Mouse (Mus musculus) limb, embryonic 15.5 days (tissue): ENCODE measurements at regions not wholly inside any gene's neighbourhood (a gene's known extent, or its start where the extent isn't known, plus 50 kb on each side); places are given as distances from the start of the nearest gene placed in this dataset.
A peak's percentile ranks its signal among the peaks of the same experiment; 100 is the strongest.

ENCODE experiments used
- ATAC-seq: fragments of 200-750 bp; cut with Nextera tagmentation; 2 replicates; pipeline ENCODE4 v1.8.0; 2017; ENCODE audit warnings: low read depth, moderate TSS enrichment; ENCODE audit not compliant: insufficient number of reproducible peaks, low FRiP score, low TSS enrichment
- H3K27ac ChIP-seq: fragments of 300-500 bp; sonication (generic); 2 replicates; pipeline ENCODE4 v1.5.1; 2015; ENCODE audit warnings: moderate library complexity, mild to moderate bottlenecking, inconsistent platforms
- H3K27me3 ChIP-seq: fragments of 300-500 bp; sonication (generic); 2 replicates; pipeline ENCODE4 v1.6.1; 2015; ENCODE audit warnings: inconsistent platforms
- H3K36me3 ChIP-seq: fragments of 300-500 bp; sonication (generic); 2 replicates; pipeline ENCODE4 v1.6.1; 2015; ENCODE audit warnings: inconsistent platforms
- H3K4me1 ChIP-seq: fragments of 300-500 bp; sonication (generic); 2 replicates; pipeline ENCODE4 v1.6.1; 2015; ENCODE audit warnings: inconsistent platforms
- H3K4me2 ChIP-seq: fragments of 300-500 bp; sonication (generic); 2 replicates; pipeline ENCODE4 v1.6.1; 2015; ENCODE audit warnings: mild to moderate bottlenecking, inconsistent platforms
- H3K4me3 ChIP-seq: fragments of 300-500 bp; sonication (generic); 2 replicates; pipeline ENCODE4 v1.5.1; 2015; ENCODE audit warnings: mild to moderate bottlenecking, inconsistent platforms
- H3K9ac ChIP-seq: fragments of 300-500 bp; sonication (generic); 2 replicates; pipeline ENCODE4 v1.6.1; 2015; ENCODE audit warnings: inconsistent platforms
- H3K9me3 ChIP-seq: fragments of 300-500 bp; sonication (generic); 2 replicates; pipeline ENCODE4 v1.6.1; 2016; ENCODE audit warnings: inconsistent platforms
- WGBS: fragments of 180-500 bp; shearing (Covaris S2); methylation state at CpG from one replicate; pipeline ENCODE4 v1.1.7; 2015; 5-methylcytosine and 5-hydroxymethylcytosine counted together

DNA sequence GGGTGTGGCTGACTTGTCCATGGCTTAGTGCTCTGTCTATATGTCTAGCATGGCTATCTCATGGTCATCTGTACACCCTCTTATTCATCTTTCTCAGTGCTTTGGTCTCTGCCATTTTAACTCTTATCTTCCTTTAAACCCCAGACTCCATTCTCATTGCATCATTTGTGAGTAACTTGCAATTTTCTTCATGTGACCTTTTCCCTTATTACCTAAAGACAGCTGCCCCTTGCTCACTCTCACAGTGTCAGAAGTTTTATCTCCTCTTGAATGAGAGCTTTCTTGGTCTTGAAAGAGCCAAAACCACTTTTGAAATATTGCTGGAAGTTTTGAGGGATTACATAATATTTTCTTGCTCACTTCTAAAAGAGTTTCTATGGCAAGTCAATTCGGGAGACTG lies 1459.9 kb downstream of the Slc22a22 start:
- no peak overlapping the region for H3K27ac ChIP-seq
- no peaks in the 10 kb centered on the region for H3K27me3 ChIP-seq
- no peak overlapping the region for H3K4me3 ChIP-seq
- no peak overlapping the region for H3K4me2 ChIP-seq
- ATAC-seq = no peak
- no peaks in the 10 kb centered on the region for H3K9me3 ChIP-seq
- no peaks in the 10 kb centered on the region for H3K4me1 ChIP-seq
- 84% methylated on average over 1 of the region's 1 CpGs for WGBS
- no peaks in the 10 kb centered on the region for H3K36me3 ChIP-seq
- H3K9ac ChIP-seq = no peak overlapping the region

DNA sequence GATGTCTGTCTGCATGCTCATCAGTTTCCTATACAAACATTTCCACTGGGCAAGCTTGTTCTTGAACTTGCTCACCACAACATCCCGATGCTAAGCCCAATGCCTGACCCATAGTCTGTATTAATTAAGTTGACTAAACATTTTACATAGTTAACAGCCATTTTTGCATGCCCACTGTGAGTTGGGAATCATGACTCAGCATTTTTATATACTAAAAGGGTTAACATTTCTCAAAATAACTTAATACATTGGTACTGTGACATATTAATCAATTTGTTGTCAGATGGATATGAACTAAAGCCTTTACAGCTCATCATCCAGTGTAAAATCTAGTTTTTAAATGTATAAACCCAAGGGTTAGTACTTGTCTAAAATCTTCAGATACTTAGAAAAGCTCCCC lies 1461.4 kb downstream of the Slc22a22 start:
- no peak for ATAC-seq
- WGBS = 84% methylated on average over 1 of the region's 1 CpGs
- no peak overlapping the region for H3K4me3 ChIP-seq

DNA sequence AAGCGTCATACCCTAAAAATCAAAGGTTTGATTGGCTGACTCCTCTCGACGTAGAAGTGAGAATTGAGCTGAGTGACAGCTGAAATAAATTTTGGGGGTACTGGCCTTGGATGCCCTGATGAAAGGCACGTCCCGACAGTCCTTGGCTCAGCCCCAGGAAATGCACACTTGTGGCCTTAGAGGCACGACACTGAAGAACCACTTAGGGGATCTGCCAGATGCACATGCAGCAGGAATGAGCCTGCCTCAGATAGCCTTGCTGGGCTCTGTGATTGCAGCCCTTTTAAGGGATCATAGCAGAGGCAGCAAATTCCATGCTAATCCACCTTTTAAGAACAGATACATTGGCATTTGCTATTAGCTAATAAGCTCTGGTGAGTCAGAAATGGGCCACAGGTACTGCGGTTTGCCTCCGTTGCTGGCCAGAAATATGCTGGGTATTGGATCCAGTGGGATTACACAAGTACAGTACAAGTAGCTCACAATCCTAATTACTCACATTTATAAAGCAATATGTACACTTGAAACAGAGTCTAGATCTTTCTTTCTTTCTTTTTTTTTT lies 1463.3 kb downstream of the Slc22a22 start:
- 52% methylated on average over 8 of the region's 8 CpGs for WGBS
- no peak for ATAC-seq
- no peak overlapping the region for H3K4me3 ChIP-seq

More for the DNA sequence above, 1461.4 kb downstream of the Slc22a22 start:
- Histone ChIP-seq H3K9ac (no peak overlapping the region), H3K4me2 (no peak overlapping the region), H3K9me3 (no peaks in the 10 kb centered on the region), H3K4me1 (no peaks in the 10 kb centered on the region), H3K27ac (no peak overlapping the region), H3K36me3 (no peaks in the 10 kb centered on the region), H3K27me3 (no peaks in the 10 kb centered on the region)

DNA sequence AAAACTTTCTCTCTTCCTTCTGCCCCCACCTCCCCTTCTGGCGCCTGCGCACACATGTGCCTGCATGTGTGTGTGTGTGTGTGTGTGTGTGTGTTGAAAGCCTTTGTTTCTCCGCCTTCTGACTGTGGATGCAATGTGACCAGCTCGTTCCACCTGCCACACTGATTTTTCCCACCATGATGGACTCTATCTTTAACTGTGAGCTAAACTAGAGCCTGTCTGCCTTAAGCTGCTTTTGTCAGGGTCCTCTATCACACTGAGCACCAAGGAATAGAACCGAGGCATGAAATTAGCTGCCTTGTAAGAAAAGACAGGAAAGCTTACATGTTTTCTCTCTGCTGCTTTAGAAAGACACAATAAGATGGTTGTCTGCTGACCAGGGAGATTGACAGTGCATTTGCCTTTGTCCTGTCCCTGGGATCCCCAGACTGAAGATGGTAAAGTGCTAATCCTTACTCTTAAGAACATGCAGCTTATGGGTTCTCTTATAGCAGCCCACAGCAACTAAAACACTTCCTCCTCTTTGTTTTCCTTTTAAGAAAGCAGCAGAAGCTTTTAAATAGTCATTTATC lies 1468.7 kb downstream of the Slc22a22 start:
- no peak overlapping the region for H3K9ac ChIP-seq
- H3K4me1 ChIP-seq = no peaks in the 10 kb centered on the region
- H3K27me3 ChIP-seq = no peaks in the 10 kb centered on the region
- no peaks in the 10 kb centered on the region for H3K9me3 ChIP-seq
- 85% methylated on average over 5 of the region's 5 CpGs for WGBS
- H3K4me2 ChIP-seq = no peak overlapping the region
- no peak overlapping the region for H3K4me3 ChIP-seq
- no peak for ATAC-seq
- no peaks in the 10 kb centered on the region for H3K36me3 ChIP-seq
- no peak overlapping the region for H3K27ac ChIP-seq

More for the DNA sequence above, 1463.3 kb downstream of the Slc22a22 start:
- H3K27ac ChIP-seq = no peak overlapping the region
- no peak overlapping the region for H3K9ac ChIP-seq
- no peak overlapping the region for H3K4me2 ChIP-seq
- H3K36me3 ChIP-seq = no peaks in the 10 kb centered on the region
- H3K9me3 ChIP-seq = no peaks in the 10 kb centered on the region
- no peaks in the 10 kb centered on the region for H3K4me1 ChIP-seq
- H3K27me3 ChIP-seq = no peaks in the 10 kb centered on the region

DNA sequence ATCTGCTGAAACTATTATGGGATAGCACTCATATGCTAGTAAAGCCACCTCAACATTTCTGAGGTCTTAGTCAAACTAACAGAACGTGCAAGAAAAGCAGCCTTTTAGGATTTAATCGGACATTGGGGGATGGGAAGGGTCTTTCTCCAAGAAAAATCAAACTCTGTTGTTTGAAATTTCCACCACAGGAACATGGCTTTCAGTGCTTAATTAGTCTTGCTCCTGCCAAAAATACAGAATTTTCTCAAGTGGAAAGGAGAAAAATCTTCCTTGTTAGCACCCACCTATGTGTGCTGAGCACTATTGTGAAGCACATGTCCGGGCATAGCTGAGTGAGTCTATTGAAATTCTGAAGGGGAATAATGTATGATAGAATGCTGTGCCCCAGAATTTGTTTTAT lies 1470.0 kb downstream of the Slc22a22 start:
- H3K36me3 ChIP-seq = no peaks in the 10 kb centered on the region
- 69% methylated on average over 3 of the region's 3 CpGs for WGBS
- no peak for ATAC-seq
- no peaks in the 10 kb centered on the region for H3K4me1 ChIP-seq
- no peaks in the 10 kb centered on the region for H3K9me3 ChIP-seq
- no peak overlapping the region for H3K4me3 ChIP-seq
- H3K27ac ChIP-seq = no peak overlapping the region
- no peaks in the 10 kb centered on the region for H3K27me3 ChIP-seq
- no peak overlapping the region for H3K4me2 ChIP-seq
- H3K9ac ChIP-seq = no peak overlapping the region

DNA sequence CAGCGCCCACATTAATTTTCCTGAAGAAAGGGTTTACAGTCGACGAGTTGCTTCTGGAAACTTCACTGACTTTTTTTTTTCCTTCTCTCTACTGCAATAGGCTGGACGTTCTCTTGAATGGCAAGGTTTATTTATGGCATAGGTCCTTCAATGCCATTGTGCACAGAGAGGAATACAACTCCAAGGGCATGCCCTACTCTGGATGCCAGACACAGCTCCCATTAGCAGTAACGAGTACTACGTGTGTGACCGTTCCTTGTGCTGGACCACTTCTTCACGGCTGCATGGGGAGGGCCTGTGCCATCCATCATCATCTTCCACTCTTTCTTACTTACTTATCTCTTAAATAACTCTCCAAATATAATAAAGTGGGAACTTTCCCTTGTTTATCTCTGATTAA lies 1472.1 kb downstream of the Slc22a22 start:
- 74% methylated on average over 8 of the region's 8 CpGs for WGBS
- H3K4me3 ChIP-seq = no peak overlapping the region
- H3K36me3 ChIP-seq = no peaks in the 10 kb centered on the region
- H3K27me3 ChIP-seq = no peaks in the 10 kb centered on the region
- no peak overlapping the region for H3K27ac ChIP-seq
- no peak overlapping the region for H3K4me2 ChIP-seq
- H3K9ac ChIP-seq = no peak overlapping the region
- no peaks in the 10 kb centered on the region for H3K4me1 ChIP-seq
- H3K9me3 ChIP-seq = no peaks in the 10 kb centered on the region
- ATAC-seq = no peak

DNA sequence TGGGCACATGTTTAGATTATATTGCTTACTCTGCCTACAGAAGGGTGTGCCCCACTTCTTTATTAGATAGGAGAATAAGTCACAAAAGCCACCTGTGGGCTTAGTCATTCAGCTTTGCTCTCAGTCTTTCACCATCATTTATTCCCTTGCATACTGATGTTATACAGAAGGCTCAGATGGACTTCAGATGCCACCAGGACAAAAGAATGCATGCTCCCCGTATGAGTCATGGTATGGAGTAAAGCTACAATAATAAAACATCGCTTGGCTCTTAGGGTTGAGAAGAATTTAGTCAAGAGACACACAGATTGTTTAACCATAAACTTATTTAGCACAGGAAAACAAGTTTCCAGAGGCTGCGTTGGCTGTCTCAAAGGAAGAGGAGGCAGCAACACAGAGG lies 1473.5 kb downstream of the Slc22a22 start:
- H3K36me3 ChIP-seq = no peaks in the 10 kb centered on the region
- no peak overlapping the region for H3K9ac ChIP-seq
- no peak overlapping the region for H3K4me3 ChIP-seq
- no peak for ATAC-seq
- H3K4me1 ChIP-seq = no peaks in the 10 kb centered on the region
- no peaks in the 10 kb centered on the region for H3K9me3 ChIP-seq
- H3K4me2 ChIP-seq = no peak overlapping the region
- no peak overlapping the region for H3K27ac ChIP-seq
- H3K27me3 ChIP-seq = no peaks in the 10 kb centered on the region
- WGBS = 79% methylated on average over 3 of the region's 3 CpGs

DNA sequence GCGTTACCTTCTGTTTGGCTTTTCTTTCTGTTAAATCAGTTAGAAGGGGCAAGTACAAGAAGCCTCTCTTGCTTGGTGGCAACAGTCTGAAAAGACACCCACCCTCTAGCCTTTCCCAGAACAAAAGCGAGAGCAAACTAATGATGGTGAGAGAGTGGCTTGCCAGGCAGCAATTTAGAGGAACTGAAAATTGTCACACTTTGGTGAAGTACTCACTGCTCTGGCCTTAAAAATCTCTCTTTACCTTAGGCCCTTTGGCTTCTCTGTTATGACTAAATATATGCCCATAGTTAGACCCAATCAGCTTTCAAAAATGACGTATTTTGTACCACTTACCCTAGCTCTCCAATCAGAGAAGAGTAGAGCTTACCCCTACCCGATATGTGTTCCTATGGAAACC lies 1477.8 kb downstream of the Slc22a22 start:
- no peaks in the 10 kb centered on the region for H3K9me3 ChIP-seq
- H3K9ac ChIP-seq = no peak overlapping the region
- no peak overlapping the region for H3K4me3 ChIP-seq
- no peaks in the 10 kb centered on the region for H3K4me1 ChIP-seq
- H3K27ac ChIP-seq = no peak overlapping the region
- no peaks in the 10 kb centered on the region for H3K27me3 ChIP-seq
- no peak overlapping the region for H3K4me2 ChIP-seq
- ATAC-seq = no peak
- H3K36me3 ChIP-seq = no peaks in the 10 kb centered on the region
- WGBS = 88% methylated on average over 4 of the region's 4 CpGs

DNA sequence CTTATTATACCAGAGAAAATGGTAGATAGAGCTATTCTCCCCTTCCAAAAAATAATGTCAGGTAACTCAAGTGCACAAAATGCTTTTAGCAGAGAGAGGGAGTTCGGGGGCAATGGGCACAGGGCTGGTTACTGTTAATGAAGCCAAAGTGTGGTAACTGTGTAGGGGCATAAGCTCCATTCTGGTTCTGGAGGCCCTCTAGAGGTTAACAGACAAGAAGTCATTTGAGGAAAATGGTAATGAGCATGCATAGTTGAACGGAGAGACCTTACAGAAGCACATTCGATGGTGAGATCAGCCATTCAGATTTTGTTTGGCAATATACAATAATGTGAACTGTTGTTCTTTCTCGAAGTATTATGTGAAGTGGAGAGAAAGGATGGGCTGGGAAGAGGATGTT lies 1479.4 kb downstream of the Slc22a22 start:
- 82% methylated on average over 4 of the region's 4 CpGs for WGBS
- Histone ChIP-seq H3K27ac (no peak overlapping the region), H3K4me2 (no peak overlapping the region), H3K9ac (no peak overlapping the region), H3K27me3 (no peaks in the 10 kb centered on the region), H3K36me3 (no peaks in the 10 kb centered on the region), H3K9me3 (no peaks in the 10 kb centered on the region), H3K4me1 (no peaks in the 10 kb centered on the region), H3K4me3 (no peak overlapping the region)
- ATAC-seq = no peak

DNA sequence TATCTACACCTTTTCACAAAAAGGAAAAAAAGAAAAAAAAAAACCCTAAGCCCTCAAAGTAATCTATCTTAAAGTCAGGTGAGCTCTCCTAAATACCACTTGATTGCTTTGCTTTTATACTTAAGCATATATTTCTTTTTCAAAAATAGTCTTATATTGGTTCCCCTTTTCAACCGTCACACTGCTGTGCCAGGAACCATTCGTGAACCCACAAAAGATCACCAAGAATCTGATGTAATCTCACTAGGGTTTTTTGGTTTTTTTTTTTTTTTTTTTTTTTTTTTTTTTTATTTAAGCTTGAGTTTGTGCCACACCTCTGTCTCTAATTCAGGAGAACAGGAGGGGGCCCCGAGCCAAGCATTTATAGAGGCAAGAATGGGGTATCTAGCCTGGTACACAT lies 1482.7 kb downstream of the Slc22a22 start:
- WGBS = 71% methylated on average over 3 of the region's 3 CpGs
- Histone ChIP-seq H3K9ac (no peak overlapping the region), H3K4me2 (no peak overlapping the region)

DNA sequence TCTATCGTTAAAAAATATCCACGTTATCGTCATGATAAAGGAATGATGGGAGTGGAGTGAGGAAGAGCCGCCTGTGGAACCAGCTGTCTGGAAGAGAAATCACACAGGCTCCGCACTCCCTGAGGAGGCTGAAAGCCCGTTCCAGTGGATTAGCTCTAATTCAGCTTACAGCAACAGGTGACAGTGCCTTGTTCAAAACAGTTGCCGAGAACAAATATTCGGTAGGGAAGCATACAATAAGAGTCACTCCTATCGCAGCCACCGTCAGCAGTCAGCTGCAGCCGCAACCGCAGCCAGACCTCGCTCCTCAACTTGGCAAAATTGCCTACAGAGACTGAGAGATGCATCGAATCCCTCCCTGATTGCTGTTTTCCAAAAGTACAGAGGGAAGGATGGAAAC lies 1501.6 kb downstream of the Slc22a22 start:
- 79% methylated on average over 14 of the region's 14 CpGs for WGBS
- no peak for ATAC-seq
- no peak overlapping the region for H3K9ac ChIP-seq
- no peaks in the 10 kb centered on the region for H3K27me3 ChIP-seq
- no peaks in the 10 kb centered on the region for H3K9me3 ChIP-seq
- no peaks in the 10 kb centered on the region for H3K4me1 ChIP-seq
- no peak overlapping the region for H3K27ac ChIP-seq
- H3K4me2 ChIP-seq = no peak overlapping the region
- H3K4me3 ChIP-seq = no peak overlapping the region
- no peaks in the 10 kb centered on the region for H3K36me3 ChIP-seq

More for the DNA sequence above, 1482.7 kb downstream of the Slc22a22 start:
- H3K4me3 ChIP-seq = no peak overlapping the region
- H3K27ac ChIP-seq = no peak overlapping the region
- H3K27me3 ChIP-seq = no peaks in the 10 kb centered on the region
- no peaks in the 10 kb centered on the region for H3K9me3 ChIP-seq
- no peaks in the 10 kb centered on the region for H3K36me3 ChIP-seq
- no peak for ATAC-seq
- no peaks in the 10 kb centered on the region for H3K4me1 ChIP-seq

DNA sequence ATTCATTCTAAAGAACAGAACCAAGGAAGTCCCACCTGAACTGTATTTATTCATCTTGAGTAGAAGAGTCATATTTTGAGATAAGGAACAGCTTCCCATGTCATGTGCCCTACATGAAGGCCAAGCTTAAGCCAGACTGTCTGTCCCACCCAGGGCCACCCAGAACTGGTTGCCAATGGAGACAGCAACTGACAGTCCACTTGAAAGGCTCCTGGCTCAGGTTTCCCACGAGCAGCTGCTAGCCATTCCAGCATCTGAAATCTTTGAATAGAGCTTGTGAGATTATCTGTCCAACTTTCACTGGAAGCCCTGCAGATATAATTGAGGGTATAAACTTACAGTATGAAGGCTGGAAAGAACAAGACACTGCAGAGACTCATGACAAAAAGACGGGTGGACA lies 1510.6 kb downstream of the Slc22a22 start:
- Histone ChIP-seq H3K4me3 (no peak overlapping the region), H3K9ac (no peak overlapping the region), H3K4me2 (no peak overlapping the region), H3K4me1 (no peaks in the 10 kb centered on the region), H3K27me3 (no peaks in the 10 kb centered on the region), H3K9me3 (no peaks in the 10 kb centered on the region), H3K27ac (no peak overlapping the region), H3K36me3 (no peaks in the 10 kb centered on the region)
- ATAC-seq = 0 out of 2 replicates have a peak, but pooled peaks have one; percentile 44
- WGBS = 42% methylated on average over 2 of the region's 2 CpGs

DNA sequence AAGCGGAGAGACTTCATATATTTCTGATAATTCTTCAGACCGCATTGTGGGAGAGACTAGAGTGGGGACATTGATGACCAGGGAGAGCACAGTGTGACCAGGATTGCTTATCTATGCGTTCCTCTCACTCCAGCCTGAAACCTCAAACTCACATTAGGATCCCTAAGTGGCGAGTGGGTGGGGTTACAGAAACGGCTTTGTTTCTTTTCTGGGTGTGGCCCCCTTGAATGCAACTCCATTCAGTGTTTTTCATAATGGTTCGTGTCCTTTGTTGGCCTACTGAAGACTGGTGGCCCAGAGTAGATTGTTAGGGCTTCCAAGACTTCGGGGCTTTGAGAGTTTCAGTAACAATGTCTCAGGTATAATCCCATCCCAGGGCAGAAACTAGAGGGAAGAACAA lies 1512.1 kb downstream of the Slc22a22 start:
- Histone ChIP-seq H3K4me1 (no peaks in the 10 kb centered on the region), H3K4me3 (no peak overlapping the region)
- WGBS = 74% methylated on average over 7 of the region's 7 CpGs

More for the DNA sequence above, 1512.1 kb downstream of the Slc22a22 start:
- no peak overlapping the region for H3K27ac ChIP-seq
- ATAC-seq = no peak
- H3K9me3 ChIP-seq = no peaks in the 10 kb centered on the region
- no peak overlapping the region for H3K4me2 ChIP-seq
- no peak overlapping the region for H3K9ac ChIP-seq
- H3K27me3 ChIP-seq = no peaks in the 10 kb centered on the region
- H3K36me3 ChIP-seq = no peaks in the 10 kb centered on the region
